Mouse (Mus musculus): ENCODE results near the gene Eef2kmt. TPM values are rescaled to one million over a fixed set of nuclear protein-coding genes. Genes with fewer than 3 reads are reported as not detected.
"Not testable (repeated sequence)": the region's sequence is repeated elsewhere in the genome, so short reads cannot be mapped to it uniquely, and the experiment has no call there.

The Eef2kmt gene
- total RNA-seq (2015): 21.7 and 26.4 TPM in 2 replicates
- 22.7 and 24.8 TPM in 2 replicates for total RNA-seq (2017)

GRCm38 (mm10) chr16:5255779-5256496 lies at the start of gene Eef2kmt:
Eef2kmt (minus strand) TSS chr16:5255983.
- peak; percentile 90 for ATAC-seq (replicated peaks; ENCODE audit: poor library complexity)

GRCm38 (mm10) chr16:5295238-5295637 lies 39.5 kb upstream of the Eef2kmt start:
- no peak for ATAC-seq (replicated peaks; ENCODE audit: poor library complexity)

- no peak for ATAC-seq (replicated peaks; ENCODE audit: poor library complexity)
Observed at GRCm38 (mm10) chr16:5285376-5285775, 29.6 kb upstream of the Eef2kmt start.

- ATAC-seq (replicated peaks; ENCODE audit: poor library complexity): no peak
Observed at GRCm38 (mm10) chr16:5282686-5283085, 26.9 kb upstream of the Eef2kmt start.

- ATAC-seq (replicated peaks; ENCODE audit: poor library complexity): no peak
Observed at GRCm38 (mm10) chr16:5279571-5280222, 23.9 kb upstream of the Eef2kmt start.

GRCm38 (mm10) chr16:5272371-5272770 lies 16.6 kb upstream of the Eef2kmt start:
- ATAC-seq (replicated peaks; ENCODE audit: poor library complexity): no peak

GRCm38 (mm10) chr16:5271411-5272035 lies 15.7 kb upstream of the Eef2kmt start:
- no peak for ATAC-seq (replicated peaks; ENCODE audit: poor library complexity)

- no peak for ATAC-seq (replicated peaks; ENCODE audit: poor library complexity)
Observed at GRCm38 (mm10) chr16:5263926-5264325, 8.1 kb upstream of the Eef2kmt start.

- no peak for ATAC-seq (replicated peaks; ENCODE audit: poor library complexity)
Observed at GRCm38 (mm10) chr16:5263156-5263555, 7.4 kb upstream of the Eef2kmt start.

- no peak for ATAC-seq (replicated peaks; ENCODE audit: poor library complexity)
Observed at GRCm38 (mm10) chr16:5255081-5255740, 572 bp downstream of the Eef2kmt start.

- ATAC-seq (replicated peaks; ENCODE audit: poor library complexity): peak; percentile 77
Observed at GRCm38 (mm10) chr16:5254346-5255025, 1.3 kb downstream of the Eef2kmt start.

- no peak for ATAC-seq (replicated peaks; ENCODE audit: poor library complexity)
Observed at GRCm38 (mm10) chr16:5252260-5252659, 3.5 kb downstream of the Eef2kmt start.

- no peak for ATAC-seq (replicated peaks; ENCODE audit: poor library complexity)
Observed at GRCm38 (mm10) chr16:5250891-5251290, 4.9 kb downstream of the Eef2kmt start.

- ATAC-seq (replicated peaks; ENCODE audit: poor library complexity): peak; percentile 91
Observed at GRCm38 (mm10) chr16:5244411-5244810, 11.4 kb downstream of the Eef2kmt start.

GRCm38 (mm10) chr16:5242882-5243281 lies 12.9 kb downstream of the Eef2kmt start:
- no peak for ATAC-seq (replicated peaks; ENCODE audit: poor library complexity)

- no peak for ATAC-seq (replicated peaks; ENCODE audit: poor library complexity)
Observed at GRCm38 (mm10) chr16:5242355-5242754, 13.4 kb downstream of the Eef2kmt start.

- ATAC-seq (replicated peaks; ENCODE audit: poor library complexity): peak; percentile 94
Observed at GRCm38 (mm10) chr16:5233418-5234313, 22.1 kb downstream of the Eef2kmt start, which contains the start of gene Alg1. Alg1 (plus strand) TSS chr16:5233621.

- ATAC-seq (replicated peaks; ENCODE audit: poor library complexity): no peak
Observed at GRCm38 (mm10) chr16:5232982-5233381, 22.8 kb downstream of the Eef2kmt start.

GRCm38 (mm10) chr16:5228103-5228502 lies 27.7 kb downstream of the Eef2kmt start:
- ATAC-seq (replicated peaks; ENCODE audit: poor library complexity): not testable (repeated sequence)

- ATAC-seq (replicated peaks; ENCODE audit: poor library complexity): not testable (repeated sequence)
Observed at GRCm38 (mm10) chr16:5227501-5227900, 28.3 kb downstream of the Eef2kmt start.

Measured in megakaryocyte progenitor cell, adult 5-6 weeks (primary cell).